Mouse (Mus musculus) mature B cell (primary cell): Measurements from ENCODE around the gene Gen1.

Experiments
- in situ Hi-C: fragments of 300-500 bp; cut with MboI; formaldehyde crosslinking; loops from 2 replicates; pipeline ENCODE4 v1.14.3; 2019

The Gen1 gene

GRCm38 (mm10) chr12:11265382-11266281 is at the start of gene Gen1, which contains the start of gene Smc6:
TSS of gene Gen1 (minus strand) at chr12:11265801.
TSS of gene Smc6 (plus strand) at chr12:11265886.
- in situ Hi-C loops, result no loop called here

DNA sequence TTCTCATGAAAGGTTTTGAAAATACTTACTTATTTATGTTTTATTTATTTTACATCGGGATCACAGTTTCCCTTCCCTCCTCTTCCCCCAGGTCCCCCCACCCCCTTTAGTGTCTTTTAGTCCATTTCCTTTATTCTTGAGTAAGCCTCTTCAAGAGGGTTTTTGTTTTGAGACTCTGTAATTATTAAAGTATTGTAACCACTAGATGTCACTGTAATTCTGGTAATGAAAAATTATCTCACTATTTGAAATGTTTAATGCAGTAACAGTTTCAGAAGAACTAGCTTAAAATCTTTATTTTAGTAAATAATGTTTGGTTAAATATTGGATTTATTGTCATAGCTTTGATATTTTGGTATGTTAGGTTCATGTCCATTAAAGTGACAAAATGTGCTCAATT is 48.2 kb upstream of the Gen1 start:
- in situ Hi-C loops, result no loop called here

GRCm38 (mm10) chr12:11311106-11311505 is 45.5 kb upstream of the Gen1 start:
- in situ Hi-C loops, result no loop called here

DNA sequence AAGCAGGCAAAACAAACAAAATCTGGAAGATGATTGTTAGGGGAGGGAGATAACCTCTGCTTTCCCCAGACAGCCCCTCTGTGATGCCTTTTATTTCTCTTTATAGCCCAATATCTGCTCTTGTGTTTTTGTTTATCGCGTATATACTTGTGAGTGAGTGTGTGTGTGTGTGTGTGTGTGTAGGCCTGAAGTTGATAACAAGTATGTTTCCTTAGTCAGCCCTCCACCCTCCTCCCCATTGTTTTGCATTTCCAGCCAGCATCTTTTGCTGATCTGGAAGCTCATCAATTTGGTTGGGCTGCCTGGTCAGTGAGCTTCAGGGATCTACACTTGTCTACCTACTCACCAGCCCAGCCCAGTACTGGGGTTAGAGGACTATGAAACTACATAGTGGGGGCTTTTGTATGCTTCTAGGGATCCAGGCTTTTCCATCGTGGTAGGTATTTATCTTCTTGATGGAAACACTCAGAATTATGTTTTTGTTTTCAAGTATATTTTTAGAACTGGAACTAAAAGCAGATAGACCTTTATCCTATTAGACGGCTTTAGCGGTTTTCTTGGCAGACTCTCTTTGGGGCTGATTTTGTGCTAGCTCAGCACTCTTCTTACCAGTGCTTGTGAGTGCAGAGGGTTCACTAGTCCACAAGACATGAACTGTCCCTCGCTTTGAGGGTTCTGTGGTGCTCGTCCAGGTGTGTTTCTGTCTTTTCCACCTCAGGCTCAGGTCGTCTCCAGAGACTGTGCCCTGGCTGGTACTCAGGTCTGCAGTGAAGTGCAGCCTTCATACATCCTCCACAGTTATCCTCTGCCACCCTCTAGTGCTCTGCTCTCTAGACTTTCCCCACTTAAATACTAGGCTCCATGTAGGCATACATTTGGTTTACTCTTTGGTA is 41.4 kb upstream of the Gen1 start:
- in situ Hi-C loops, result no loop called here

GRCm38 (mm10) chr12:11300858-11301257 is 35.3 kb upstream of the Gen1 start:
- in situ Hi-C loops, result no loop called here

- in situ Hi-C loops, result no loop called here
Observed at GRCm38 (mm10) chr12:11286382-11286781, 20.8 kb upstream of the Gen1 start.

DNA sequence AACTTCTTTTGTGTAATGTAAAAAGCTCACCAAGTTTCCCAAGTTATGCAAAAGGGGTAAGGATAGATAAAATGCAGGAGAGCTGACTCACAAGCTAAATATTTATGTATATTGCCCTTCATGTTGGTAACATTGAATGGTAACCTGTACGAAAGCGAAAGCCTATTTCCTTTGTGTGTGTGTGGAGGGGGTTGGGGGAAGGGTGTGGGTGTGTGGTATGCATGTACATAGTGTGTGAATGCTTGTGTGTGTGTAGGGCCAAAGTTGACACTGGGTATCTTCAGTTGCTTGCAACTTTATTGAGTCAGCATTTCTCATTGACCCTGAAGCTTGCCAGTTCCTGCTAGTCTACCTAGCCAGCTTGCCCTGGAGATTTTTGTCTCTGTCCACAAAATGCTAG is 16.0 kb upstream of the Gen1 start:
- in situ Hi-C loops, result no loop called here

DNA sequence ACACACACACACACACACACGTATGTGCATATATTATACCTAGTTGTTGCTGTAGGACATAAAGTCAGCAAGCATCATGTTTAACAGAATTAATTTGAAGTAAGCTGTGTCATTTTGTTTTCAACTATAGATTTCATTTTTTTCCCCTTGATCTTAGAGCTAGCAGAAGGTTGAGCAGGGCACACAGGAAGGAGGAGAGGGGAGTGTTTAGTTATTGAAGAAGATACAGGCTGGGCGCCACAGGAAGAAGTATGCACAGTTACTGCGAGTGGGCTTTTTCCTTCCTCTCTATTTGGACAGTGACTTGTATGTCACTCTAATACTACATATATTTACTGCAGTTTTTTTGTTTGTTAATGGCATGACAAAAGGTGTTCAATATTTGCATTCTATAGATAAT is 14.3 kb upstream of the Gen1 start:
- in situ Hi-C loops, result no loop called here

DNA sequence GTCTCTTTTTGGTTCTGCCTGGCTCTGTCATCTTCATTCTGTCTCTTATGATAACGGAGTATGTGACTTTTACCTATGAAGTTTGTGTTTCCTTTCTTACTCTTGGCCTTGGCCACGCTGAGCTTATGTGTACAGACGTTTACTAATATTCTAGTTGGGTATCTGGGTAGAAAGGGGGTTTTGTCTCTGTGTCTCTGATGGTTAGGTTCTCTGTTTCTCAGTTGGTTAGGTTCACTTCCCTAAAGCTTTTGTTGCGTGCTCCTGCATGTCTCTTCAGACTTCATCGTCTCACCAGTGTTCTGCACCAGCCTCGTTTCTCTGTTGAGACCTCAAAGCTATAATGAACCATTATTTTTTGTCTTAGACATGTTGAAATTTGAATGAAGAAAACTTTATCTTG is 11.6 kb upstream of the Gen1 start:
- in situ Hi-C loops, result no loop called here

DNA sequence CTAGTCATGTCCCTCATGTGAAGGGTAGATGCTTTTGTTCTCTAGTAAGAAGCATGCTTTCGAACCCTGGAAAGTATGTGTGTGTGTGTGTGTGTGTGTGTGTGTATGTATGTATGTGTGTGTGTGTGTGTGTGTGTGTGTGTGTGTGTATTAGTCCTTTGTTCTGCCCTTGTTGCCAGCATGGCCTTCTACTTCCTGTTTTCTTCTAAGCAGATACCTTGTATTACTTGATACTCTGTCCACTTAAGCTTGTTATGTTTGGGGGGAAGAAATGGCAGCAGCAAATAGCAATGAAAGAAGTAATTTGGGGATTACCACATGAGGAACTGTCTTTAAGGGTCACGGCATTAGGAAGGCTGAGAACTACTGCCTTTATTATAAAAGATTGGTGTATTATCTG is 11.0 kb upstream of the Gen1 start:
- in situ Hi-C loops, result no loop called here

- in situ Hi-C loops, result no loop called here
Observed at GRCm38 (mm10) chr12:11273185-11273584, 7.6 kb upstream of the Gen1 start.

- in situ Hi-C loops, result no loop called here
Observed at GRCm38 (mm10) chr12:11272568-11272967, 7.0 kb upstream of the Gen1 start.

DNA sequence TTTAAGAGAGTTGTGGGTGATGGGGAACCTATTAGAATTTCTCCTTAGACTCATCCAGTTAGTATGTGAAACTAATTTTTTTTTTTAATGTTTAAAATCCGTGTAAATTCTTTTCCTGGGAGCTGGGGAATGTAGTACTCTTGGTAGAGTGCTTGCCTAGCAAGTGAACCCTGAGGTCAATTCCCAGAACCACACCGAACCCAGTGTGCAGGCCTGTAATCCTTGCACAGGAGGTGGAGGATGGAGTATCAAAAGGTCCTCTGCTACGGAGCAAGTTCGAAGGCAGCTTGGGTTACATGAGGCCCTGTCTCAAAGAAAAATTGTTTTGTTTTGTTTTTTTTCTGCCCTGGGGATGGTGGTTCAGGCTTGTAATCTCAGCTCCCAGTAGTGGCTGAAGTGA is 1.4 kb upstream of the Gen1 start:
- in situ Hi-C loops, result no loop called here

GRCm38 (mm10) chr12:11266282-11266985 is 833 bp upstream of the Gen1 start:
- in situ Hi-C loops, result no loop called here

DNA sequence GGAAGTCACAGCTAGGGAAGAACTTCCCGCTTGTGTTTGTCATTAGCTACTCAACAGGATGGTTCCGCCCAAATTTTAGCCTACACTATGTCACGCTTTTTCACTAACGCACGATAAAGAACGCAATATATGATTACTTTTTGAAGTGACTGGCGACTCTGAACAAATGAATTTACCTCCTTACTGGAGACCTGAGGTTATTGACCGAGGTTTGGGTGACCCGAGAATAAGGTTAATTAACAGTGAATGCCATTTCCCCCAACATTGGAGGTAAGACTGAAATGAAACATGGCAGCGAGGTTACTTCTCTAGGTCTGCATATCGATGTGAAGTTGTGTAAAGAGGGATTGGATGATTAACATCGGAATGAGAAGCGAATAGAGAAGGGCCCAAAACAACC is 706 bp downstream of the Gen1 start:
- in situ Hi-C loops, result no loop called here

DNA sequence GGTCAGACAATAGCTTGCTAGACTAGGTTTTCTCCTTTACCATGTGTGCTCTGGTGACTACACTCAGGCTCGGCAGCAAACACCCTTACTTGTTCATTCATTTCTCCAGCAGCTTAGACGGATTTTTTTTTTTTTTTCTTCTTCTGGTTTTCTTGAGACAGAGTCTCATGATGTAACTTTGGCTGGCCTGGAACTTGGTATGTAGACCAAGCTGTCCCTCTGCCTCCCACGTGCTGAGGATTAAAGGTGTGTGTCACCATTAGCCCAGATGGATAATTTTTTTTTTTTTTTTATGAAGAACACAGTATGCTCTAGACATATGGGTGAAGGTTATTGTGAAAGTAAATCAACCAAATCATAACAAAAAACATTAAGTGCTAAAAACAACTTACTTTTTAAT is 15.3 kb downstream of the Gen1 start:
- in situ Hi-C loops, result no loop called here

DNA sequence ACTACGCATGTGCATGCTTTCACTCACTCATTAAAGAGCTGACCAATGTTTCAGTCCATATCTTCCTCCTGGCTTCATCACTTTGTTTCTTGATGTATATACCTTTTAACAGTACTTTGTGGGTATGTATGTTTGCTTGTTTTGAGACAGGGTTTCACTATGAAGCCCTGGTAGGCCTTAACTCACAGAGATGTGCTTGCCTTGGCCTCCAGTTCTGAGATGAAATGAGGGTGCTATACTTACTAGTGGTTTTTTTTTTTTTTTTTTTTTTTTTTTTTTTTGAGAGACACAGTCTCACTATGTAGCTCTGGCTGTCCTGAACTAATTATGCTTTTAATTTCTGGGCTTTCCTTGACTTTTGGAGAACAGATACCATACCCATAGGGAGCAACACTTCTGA is 18.1 kb downstream of the Gen1 start:
- in situ Hi-C loops, result no loop called here

GRCm38 (mm10) chr12:11235996-11236395 is 29.6 kb downstream of the Gen1 start:
- in situ Hi-C loops, result no loop called here

DNA sequence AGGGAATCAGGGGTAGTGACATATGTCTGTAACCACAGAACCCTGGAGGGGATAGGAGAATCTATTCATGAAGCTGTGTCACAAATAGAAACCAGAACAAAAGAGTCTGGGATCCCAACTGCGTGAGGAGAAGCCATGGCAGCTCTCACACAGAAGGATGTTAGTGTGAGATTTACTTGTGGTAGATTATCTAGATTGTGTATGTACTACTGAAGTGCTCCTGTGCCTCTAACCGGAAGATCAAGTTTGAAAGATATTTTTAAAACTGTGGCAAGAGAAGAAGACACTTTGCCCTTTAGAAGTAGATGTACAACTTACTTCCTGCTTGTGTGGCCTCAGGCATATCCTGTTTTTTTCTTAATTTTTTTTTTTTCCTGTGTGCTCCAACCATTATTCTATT is 35.3 kb downstream of the Gen1 start:
- in situ Hi-C loops, result no loop called here

DNA sequence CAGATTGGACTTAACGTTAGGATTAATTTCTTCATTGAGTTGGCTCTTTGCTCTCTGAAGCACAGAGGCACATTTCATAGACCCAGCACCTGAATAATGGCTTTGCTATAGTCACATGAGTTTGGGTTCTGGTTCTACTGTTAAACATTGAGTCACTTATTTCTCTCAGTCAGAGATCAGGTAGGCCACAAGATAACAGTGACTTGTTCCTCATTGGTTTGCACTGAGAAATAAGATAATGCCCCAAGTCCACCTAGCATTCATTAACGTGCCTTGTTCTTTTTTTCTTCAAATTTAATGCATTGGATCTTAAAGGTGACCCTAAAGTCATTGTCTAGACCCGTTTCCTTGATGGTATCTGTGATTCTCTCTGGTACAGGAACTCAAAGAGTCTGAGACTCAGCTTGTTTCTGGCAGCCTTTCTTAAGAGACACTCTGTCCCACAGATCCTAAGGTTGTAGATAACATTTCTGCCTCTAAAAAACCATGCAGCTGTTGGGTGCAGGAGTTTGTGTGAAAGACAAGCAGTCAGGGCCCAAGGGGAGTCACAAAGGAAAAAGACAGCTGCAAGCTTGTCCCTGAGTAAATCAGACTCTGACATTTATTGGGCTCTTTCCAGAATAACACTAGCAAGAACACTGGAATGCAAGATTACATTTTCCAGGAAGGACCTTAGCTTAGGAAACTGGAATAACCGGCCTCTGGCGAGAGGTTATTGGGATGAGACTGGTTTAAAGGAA is 38.9 kb downstream of the Gen1 start:
- in situ Hi-C loops, result no loop called here

DNA sequence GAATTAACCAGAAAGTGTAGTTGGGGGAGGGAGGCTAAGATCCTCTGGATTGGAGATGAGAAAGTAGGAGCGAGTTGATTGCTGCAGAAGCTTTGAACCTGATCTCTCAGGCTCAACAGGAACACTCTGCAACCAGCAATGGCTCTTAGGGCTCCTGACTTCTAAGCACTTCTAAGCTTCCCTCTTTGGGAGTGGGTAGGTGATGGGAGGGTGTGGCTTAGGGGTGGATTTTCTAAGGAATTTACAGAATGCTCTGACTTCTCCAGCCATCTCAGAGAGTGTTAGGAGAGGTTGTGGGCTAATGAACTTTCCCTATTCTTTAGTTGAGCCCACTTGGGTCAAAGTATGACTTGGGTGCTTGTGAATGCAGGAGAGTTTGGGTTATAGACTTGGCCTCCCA is 39.5 kb downstream of the Gen1 start:
- in situ Hi-C loops, result no loop called here

DNA sequence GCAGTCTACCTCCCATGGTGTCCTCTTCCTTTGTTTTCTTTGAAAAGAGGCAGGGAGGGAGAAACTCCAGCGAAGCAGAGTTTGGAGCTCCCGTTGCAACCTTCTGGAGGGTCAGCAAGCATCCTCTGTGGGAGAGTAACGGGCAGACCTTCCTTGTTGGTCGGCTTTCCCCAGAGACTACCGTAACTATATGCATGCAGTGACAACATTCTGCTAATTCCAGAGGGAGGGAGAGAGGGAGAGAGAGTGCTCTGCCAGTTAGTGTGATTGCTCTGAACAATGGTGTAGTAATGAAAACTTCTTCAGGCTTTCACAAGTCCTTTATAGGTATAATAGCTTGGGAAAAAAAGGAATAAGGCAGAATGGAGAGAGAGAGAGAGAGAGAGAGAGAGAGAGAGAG is 40.9 kb downstream of the Gen1 start:
- in situ Hi-C loops, result no loop called here
